31 mouse cellular contexts compared by ENCODE assay signal in the genomic region with DNA sequence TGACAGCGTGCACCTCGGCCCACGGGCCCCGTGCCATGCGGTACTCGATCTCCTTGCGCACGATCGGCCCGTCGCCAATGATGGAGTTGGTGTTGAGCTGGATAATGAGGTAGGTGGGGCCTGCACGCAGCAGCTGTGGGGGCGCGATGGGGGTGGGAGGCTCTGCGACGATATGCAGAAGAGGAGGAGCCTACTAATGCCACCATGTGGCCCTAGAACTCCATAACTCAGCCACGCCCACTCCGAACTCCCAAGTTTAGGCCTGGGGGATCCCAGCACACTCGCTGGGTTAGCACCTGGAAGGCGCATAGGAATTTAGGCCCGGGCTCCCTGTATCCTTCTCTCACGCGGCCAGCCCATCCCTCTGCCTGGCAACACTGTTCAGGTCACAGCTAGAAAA. TPM values are rescaled to one million over a fixed set of nuclear protein-coding genes. Genes with fewer than 3 reads are reported as not detected.
A peak's percentile ranks its signal among the peaks of the same experiment; 100 is the strongest.
DNase-seq lines count a peak whose midpoint lies in the region; ATAC-seq and TF ChIP-seq lines count a peak whose summit lies in the region.
"Had no signal": no experiment of that assay in that cellular context is flagged by ENCODE, and none has a peak within 500 bp of the region (broad histone marks: within the 10 kb centered on the region; RNA-seq: fewer than 3 reads in every experiment).

No protein-coding gene starts in this region.

- DNase-seq in heart, embryonic 10.5 days (ENCODE audit: low spot score) = no peak
- no peak for DNase-seq in heart, adult 18-20 months
- DNase-seq in limb, embryonic 10.5 days (ENCODE audit: low spot score) = no peak
- DNase-seq in G1E (ENCODE audit: low spot score) = no peak
- no peak for DNase-seq in layer of hippocampus, adult 11-12 months (ENCODE audit: low spot score)
- no peak for DNase-seq in neural tube, embryonic 10.5 days (ENCODE audit: extremely low spot score, low spot score)
- no peak for DNase-seq in MN1 (ENCODE audit: low spot score)
- DNase-seq: adrenal gland, adult 8-10 months; adrenal gland, postnatal 25 days; cerebellum, adult 11-12 months; cerebellum, adult 8-10 months; cerebellum, postnatal 10 days; cerebellum, postnatal 36 days; embryo, embryonic 11 days; gastrocnemius, adult 2 months; gastrocnemius, postnatal 25 days; heart, adult 2 months; heart, postnatal 14 days; kidney, adult 11 months; kidney, adult 8-10 months had no signal

- peaks cover 47% of the 10 kb centered on the region for H3K27me3 ChIP-seq in heart, embryonic 10.5 days (ENCODE audit: insufficient read depth, poor library complexity, severe bottlenecking)
- 0 out of 2 replicates have a peak, but pooled peaks cover 4% of the 10 kb centered on the region for H3K27me3 ChIP-seq in limb, embryonic 13.5 days
- H3K27me3 ChIP-seq in limb, embryonic 10.5 days (ENCODE audit: low read depth, poor library complexity, severe bottlenecking) = peaks cover 16% of the 10 kb centered on the region; the same call in 1 of the 2 replicates
- H3K27me3 ChIP-seq in G1E (ENCODE audit: insufficient read depth, low read length) = no peaks in the 10 kb centered on the region; the same call in 1 of the 2 replicates
- H3K27me3 ChIP-seq: embryonic facial prominence, embryonic 13.5 days; forebrain, embryonic 13.5 days; intestine, embryonic 15.5 days had no signal

- ATAC-seq in limb, embryonic 13.5 days (ENCODE audit: low FRiP score, low read depth) = no peak
- ATAC-seq in G1E (ENCODE audit: extremely low read depth, insufficient number of reproducible peaks, low FRiP score, poor library complexity, severe bottlenecking) = no peak
- ATAC-seq: forebrain, embryonic 13.5 days; forebrain, embryonic 16.5 days; hindbrain, embryonic 16.5 days; intestine, embryonic 15.5 days had no signal

- WGBS in heart, embryonic 10.5 days = 43% methylated on average over 23 of the region's 23 CpGs
- 52% methylated on average over 23 of the region's 23 CpGs for WGBS in limb, embryonic 13.5 days
- WGBS in limb, embryonic 10.5 days = 49% methylated on average over 23 of the region's 23 CpGs

- no peak for TF ChIP-seq CTCF in G1E (IDR thresholded peaks at IDR 0.05; ENCODE audit: low read depth, low read length)

- H3K9me3 ChIP-seq in heart, embryonic 10.5 days = no peaks in the 10 kb centered on the region
- no peaks in the 10 kb centered on the region for H3K9me3 ChIP-seq in limb, embryonic 13.5 days
- no peaks in the 10 kb centered on the region for H3K9me3 ChIP-seq in limb, embryonic 10.5 days (replicated peaks)
- no peaks in the 10 kb centered on the region for H3K9me3 ChIP-seq in G1E (replicated peaks)
- H3K9me3 ChIP-seq: embryonic facial prominence, embryonic 10.5 days; embryonic facial prominence, embryonic 13.5 days; forebrain, embryonic 13.5 days; heart, embryonic 13.5 days; hindbrain, embryonic 10.5 days; hindbrain, embryonic 13.5 days; intestine, embryonic 15.5 days had no signal

- H3K4me3 ChIP-seq in heart, embryonic 10.5 days = peak overlapping the region; percentile 13; the same call in 1 of the 2 replicates
- H3K4me3 ChIP-seq in limb, embryonic 13.5 days = no peak overlapping the region
- H3K4me3 ChIP-seq in limb, embryonic 10.5 days = no peak overlapping the region
- peak overlapping the region; percentile 21; the same call in 1 of the 2 replicates for H3K4me3 ChIP-seq in G1E (ENCODE audit: low read depth, low read length)
- H3K4me3 ChIP-seq: embryonic facial prominence, embryonic 10.5 days; embryonic facial prominence, embryonic 13.5 days; erythroblast, embryonic 14.5 days; forebrain, embryonic 13.5 days; gastrocnemius, adult 2 months; heart, adult 2 months; heart, embryonic 13.5 days; hindbrain, embryonic 10.5 days; hindbrain, embryonic 13.5 days; intestine, embryonic 15.5 days had no signal

- H3K27ac ChIP-seq in heart, embryonic 10.5 days = no peak overlapping the region
- H3K27ac ChIP-seq in limb, embryonic 13.5 days = no peak overlapping the region
- no peak overlapping the region for H3K27ac ChIP-seq in limb, embryonic 10.5 days
- H3K27ac ChIP-seq: embryonic facial prominence, embryonic 10.5 days; embryonic facial prominence, embryonic 13.5 days; forebrain, embryonic 13.5 days; gastrocnemius, adult 2 months; heart, adult 2 months; heart, embryonic 13.5 days; hindbrain, embryonic 10.5 days; hindbrain, embryonic 13.5 days; intestine, embryonic 15.5 days had no signal

- H3K4me1 ChIP-seq in heart, embryonic 10.5 days = peaks cover 25% of the 10 kb centered on the region
- peaks cover 6% of the 10 kb centered on the region; the same call in 1 of the 2 replicates for H3K4me1 ChIP-seq in limb, embryonic 13.5 days
- H3K4me1 ChIP-seq in limb, embryonic 10.5 days = peaks cover 26% of the 10 kb centered on the region
- H3K4me1 ChIP-seq in G1E (ENCODE audit: insufficient read depth, low read depth, low read length) = peaks cover 47% of the 10 kb centered on the region
- H3K4me1 ChIP-seq: heart, embryonic 13.5 days had no signal

- no peak overlapping the region for H3K9ac ChIP-seq in limb, embryonic 13.5 days
- H3K9ac ChIP-seq: embryonic facial prominence, embryonic 13.5 days; forebrain, embryonic 13.5 days; heart, embryonic 13.5 days; hindbrain, embryonic 13.5 days; intestine, embryonic 15.5 days had no signal

- no peaks in the 10 kb centered on the region for H3K36me3 ChIP-seq in heart, embryonic 10.5 days
- H3K36me3 ChIP-seq in limb, embryonic 13.5 days = peaks cover 6% of the 10 kb centered on the region; the same call in 1 of the 2 replicates
- H3K36me3 ChIP-seq in limb, embryonic 10.5 days = no peaks in the 10 kb centered on the region; the same call in 1 of the 2 replicates
- peaks cover 92% of the 10 kb centered on the region for H3K36me3 ChIP-seq in G1E (replicated peaks)
- H3K36me3 ChIP-seq: heart, embryonic 13.5 days; hindbrain, embryonic 13.5 days; intestine, embryonic 15.5 days had no signal

- H3K4me2 ChIP-seq in limb, embryonic 13.5 days (replicated peaks) = peak overlapping the region; percentile 16; the same call in 1 of the 2 replicates
- H3K4me2 ChIP-seq: embryonic facial prominence, embryonic 13.5 days; forebrain, embryonic 13.5 days; heart, embryonic 13.5 days; hindbrain, embryonic 13.5 days; intestine, embryonic 15.5 days had no signal

RNA-seq across cellular contexts. Expression of a gene that starts 19.2 kb away (rescaled TPM):
- polyA plus RNA-seq in heart, embryonic 10.5 days (2016; fragmentation: Nextera tagmentation; extraction: Ambion mirVana) = 1.9 and 7.6 TPM in 2 replicates
- 1 to 10 TPM; 4.6 to 9.5 TPM for total RNA-seq in heart, adult 18-20 months (2021)
- 14.6 and 20.0 TPM in 2 replicates for polyA plus RNA-seq in limb, embryonic 13.5 days (2015; fragmentation: Nextera tagmentation; extraction: Ambion mirVana)
- polyA plus RNA-seq in limb, embryonic 10.5 days (2016; fragmentation: Nextera tagmentation; extraction: Ambion mirVana) = 10.7 and 16.0 TPM in 2 replicates
- total RNA-seq in G1E (2014; fragmentation: Nextera tagmentation) (41.8 and 44.4 TPM in 2 replicates), G1E (2017) (5.5 and 7.3 TPM in 2 replicates)
- 53.1 and 54.0 TPM in 2 replicates for polyA plus RNA-seq in G1E (2012)

RNA-seq across cellular contexts. Expression of a gene that starts 24.3 kb away (rescaled TPM):
- polyA plus RNA-seq in heart, embryonic 10.5 days (2016; fragmentation: Nextera tagmentation; extraction: Ambion mirVana) = 45.9 and 52.5 TPM in 2 replicates
- 10 to 100 TPM; 25.0 to 32.3 TPM for total RNA-seq in heart, adult 18-20 months (2021)
- 40.5 and 44.1 TPM in 2 replicates for polyA plus RNA-seq in limb, embryonic 13.5 days (2015; fragmentation: Nextera tagmentation; extraction: Ambion mirVana)
- polyA plus RNA-seq in limb, embryonic 10.5 days (2016; fragmentation: Nextera tagmentation; extraction: Ambion mirVana) = 52.6 and 58.1 TPM in 2 replicates
- total RNA-seq in G1E (2014; fragmentation: Nextera tagmentation) (29.3 and 50.6 TPM in 2 replicates), G1E (2017) (38.0 and 40.0 TPM in 2 replicates)
- 31.3 and 32.3 TPM in 2 replicates for polyA plus RNA-seq in G1E (2012)

RNA-seq across cellular contexts. Expression of a gene that starts 54.5 kb away (rescaled TPM):
- polyA plus RNA-seq in heart, embryonic 10.5 days (2016; fragmentation: Nextera tagmentation; extraction: Ambion mirVana) = 81.0 and 96.1 TPM in 2 replicates
- total RNA-seq in heart, adult 18-20 months (2021) = 10 to 100 TPM; 31.2 to 32.9 TPM
- 123 and 129 TPM in 2 replicates for polyA plus RNA-seq in limb, embryonic 13.5 days (2015; fragmentation: Nextera tagmentation; extraction: Ambion mirVana)
- 135 and 142 TPM in 2 replicates for polyA plus RNA-seq in limb, embryonic 10.5 days (2016; fragmentation: Nextera tagmentation; extraction: Ambion mirVana)
- total RNA-seq in G1E (2014; fragmentation: Nextera tagmentation) (44.8 and 53.1 TPM in 2 replicates), G1E (2017) (33.9 and 60.3 TPM in 2 replicates)
- polyA plus RNA-seq in G1E (2012) = 153 and 156 TPM in 2 replicates

Comparison
In these comparisons a context has a peak if more than half of its experiments do, and no peak if none do; other contexts are left out.
1. H3K4me3 ChIP-seq: peak in heart, embryonic 10.5 days (single experiment) and G1E (single experiment); none in limb, embryonic 13.5 days (single experiment) and limb, embryonic 10.5 days (single experiment).